Mouse (Mus musculus) common myeloid progenitor, adult 5-6 weeks (primary cell): ENCODE results near the gene Decr2. TPM values are rescaled to one million over a fixed set of nuclear protein-coding genes. Genes with fewer than 3 reads are reported as not detected.

Experiments used
- total RNA-seq: library from RNA; stranded (forward); fragments of 200-1000, 187-1606 nt; gene quantifications from 2 replicates; pipeline ENCODE4 v1.2.3, GENCODE M21; 2017

The Decr2 gene
- total RNA-seq, 1 experiment from 2014 or later = 16.0 TPM

Other genes with a start within 250 kb of the Decr2 start
- gene Gm20683, start 248.6 kb downstream of the Decr2 start, total RNA-seq = not detected in 2 replicates
- 23.7 and 29.7 TPM in 2 replicates for gene Rhot2, start 245.5 kb downstream of the Decr2 start, total RNA-seq
- gene Wdr90, start 228.8 kb downstream of the Decr2 start, total RNA-seq = 18.6 and 23.8 TPM in 2 replicates
- gene Mcrip2, start 221.6 kb downstream of the Decr2 start, total RNA-seq = 22.3 and 24.0 TPM in 2 replicates
- gene Mettl26, start 215.3 kb downstream of the Decr2 start, total RNA-seq = 13.9 and 15.9 TPM in 2 replicates
- 0.78 and 1.0 TPM in 2 replicates for gene Wfikkn1, start 209.5 kb downstream of the Decr2 start, total RNA-seq
- 1.0 and 7.0 TPM in 2 replicates for gene Rab40c, start 170.6 kb downstream of the Decr2 start, total RNA-seq
- 50.4 and 62.4 TPM in 2 replicates for gene Pigq, start 145.4 kb downstream of the Decr2 start, total RNA-seq
- gene Nhlrc4, start 145.4 kb downstream of the Decr2 start, total RNA-seq = not detected in 2 replicates
- not detected in 2 replicates for gene A930017K11Rik, start 137.8 kb downstream of the Decr2 start, total RNA-seq
- 4.1 and 4.6 TPM in 2 replicates for gene Capn15, start 104.5 kb downstream of the Decr2 start, total RNA-seq
- 0.97 and 2.2 TPM in 2 replicates for gene Rab11fip3, start 20.8 kb downstream of the Decr2 start, total RNA-seq
- gene Nme4, start 5.3 kb upstream of the Decr2 start, total RNA-seq = 70.1 and 78.8 TPM in 2 replicates
- 2.4 and 9.3 TPM in 2 replicates for gene Tmem8, start 23.0 kb upstream of the Decr2 start, total RNA-seq
- 36.4 and 48.0 TPM in 2 replicates for gene Mrpl28, start 33.2 kb upstream of the Decr2 start, total RNA-seq
- 145 and 188 TPM in 2 replicates for gene Axin1, start 48.4 kb upstream of the Decr2 start, total RNA-seq
- gene Pdia2, start 108.8 kb upstream of the Decr2 start, total RNA-seq = 3.9 and 5.7 TPM in 2 replicates
- 0.23 and 0.82 TPM in 2 replicates for gene Rgs11, start 112.6 kb upstream of the Decr2 start, total RNA-seq
- not detected in 2 replicates for gene Arhgdig, start 117.4 kb upstream of the Decr2 start, total RNA-seq
- 6.9 and 8.3 TPM in 2 replicates for gene Fam234a, start 153.9 kb upstream of the Decr2 start, total RNA-seq
- gene Luc7l, start 162.6 kb upstream of the Decr2 start, total RNA-seq = 104 and 124 TPM in 2 replicates